Mouse (Mus musculus) embryonic facial prominence, embryonic 13.5 days (tissue): ENCODE data around the gene Fndc3b. TPM values are rescaled to one million over a fixed set of nuclear protein-coding genes. Genes with fewer than 3 reads are reported as not detected.

Experiments used
- ATAC-seq: fragments of 200-750 bp; cut with Nextera tagmentation; 2 replicates; pipeline ENCODE4 v1.8.0; 2017; ENCODE audit warnings: low read depth; ENCODE audit not compliant: insufficient number of reproducible peaks, insufficient read depth, low FRiP score, low TSS enrichment
- H3K27ac ChIP-seq: fragments of 300-500 bp; sonication (generic); 2 replicates; pipeline ENCODE4 v1.5.1; 2015; ENCODE audit warnings: moderate library complexity, mild to moderate bottlenecking, inconsistent platforms
- H3K27me3 ChIP-seq: fragments of 300-500 bp; sonication (generic); 2 replicates; pipeline ENCODE4 v1.6.1; 2015; ENCODE audit warnings: mild to moderate bottlenecking, inconsistent platforms
- H3K36me3 ChIP-seq: fragments of 300-500 bp; sonication (generic); 2 replicates; pipeline ENCODE4 v1.6.1; 2015; ENCODE audit warnings: mild to moderate bottlenecking, inconsistent platforms
- H3K4me1 ChIP-seq: fragments of 300-500 bp; sonication (generic); 2 replicates; pipeline ENCODE4 v1.6.1; 2015; ENCODE audit warnings: inconsistent platforms
- H3K4me2 ChIP-seq: fragments of 300-500 bp; sonication (generic); 2 replicates; pipeline ENCODE4 v1.6.1; 2015; ENCODE audit warnings: moderate library complexity, mild to moderate bottlenecking, inconsistent platforms
- H3K4me3 ChIP-seq: fragments of 300-500 bp; sonication (generic); 2 replicates; pipeline ENCODE4 v1.5.1; 2015; ENCODE audit warnings: mild to moderate bottlenecking, inconsistent platforms
- H3K9ac ChIP-seq: fragments of 300-500 bp; sonication (generic); 2 replicates; pipeline ENCODE4 v1.6.1; 2015; ENCODE audit warnings: mild to moderate bottlenecking, inconsistent platforms
- H3K9me3 ChIP-seq: fragments of 300-500 bp; sonication (generic); 2 replicates; pipeline ENCODE4 v1.6.1; 2016; ENCODE audit warnings: inconsistent platforms
- WGBS: fragments of 180-500 bp; shearing (Covaris S2); methylation state at CpG from one replicate; pipeline ENCODE4 v1.1.7; 2015; ENCODE audit warnings: mixed read lengths; 5-methylcytosine and 5-hydroxymethylcytosine counted together
- polyA plus RNA-seq: library from polyadenylated mRNA; unstranded; fragments of >200 nt; fragmentation: Nextera tagmentation; extraction: Ambion mirVana; gene quantifications from 2 replicates; pipeline ENCODE4 v1.2.1, GENCODE M21; 2015

Fndc3b gene
- polyA plus RNA-seq, 1 experiment from 2014 or later, result 26.6 TPM

- no peak overlapping the region for H3K9ac ChIP-seq
- no peak overlapping the region for H3K4me3 ChIP-seq
- peaks cover 27% of the 10 kb centered on the region for H3K4me1 ChIP-seq
- WGBS, result 97% methylated on average over 1 of the region's 1 CpGs
- H3K4me2 ChIP-seq, result no peak overlapping the region
- H3K27me3 ChIP-seq, result no peaks in the 10 kb centered on the region
- H3K36me3 ChIP-seq, result peaks cover 9% of the 10 kb centered on the region
- H3K27ac ChIP-seq, result no peak overlapping the region
- no peaks in the 10 kb centered on the region for H3K9me3 ChIP-seq
- ATAC-seq, result no peak
Observed at GRCm38 (mm10) chr3:27632880-27633279, 78.2 kb downstream of the Fndc3b start.

GRCm38 (mm10) chr3:27631112-27631511 lies 80.0 kb downstream of the Fndc3b start:
- peak; percentile 76 for ATAC-seq
- no peaks in the 10 kb centered on the region for H3K27me3 ChIP-seq
- H3K9ac ChIP-seq, result no peak overlapping the region
- peak overlapping the region; percentile 14 for H3K4me2 ChIP-seq
- H3K36me3 ChIP-seq, result peaks cover 9% of the 10 kb centered on the region
- no peak overlapping the region for H3K4me3 ChIP-seq
- H3K27ac ChIP-seq, result peak overlapping the region; percentile 83
- WGBS, result 22% methylated on average over 7 of the region's 7 CpGs
- H3K9me3 ChIP-seq, result no peaks in the 10 kb centered on the region
- peaks cover 29% of the 10 kb centered on the region for H3K4me1 ChIP-seq

- Histone ChIP-seq H3K4me1 (peaks cover 35% of the 10 kb centered on the region), H3K9me3 (no peaks in the 10 kb centered on the region), H3K36me3 (peaks cover 9% of the 10 kb centered on the region), H3K27me3 (no peaks in the 10 kb centered on the region), H3K4me2 (no peak overlapping the region), H3K27ac (no peak overlapping the region), H3K4me3 (no peak overlapping the region), H3K9ac (no peak overlapping the region)
- WGBS, result 94% methylated on average over 5 of the region's 5 CpGs
- ATAC-seq, result no peak
Observed at GRCm38 (mm10) chr3:27629716-27630115, 81.4 kb downstream of the Fndc3b start.

GRCm38 (mm10) chr3:27626301-27626700 lies 84.8 kb downstream of the Fndc3b start:
- H3K9me3 ChIP-seq, result no peaks in the 10 kb centered on the region
- peak overlapping the region; percentile 66; the same call in 1 of the 2 replicates for H3K27ac ChIP-seq
- no peak overlapping the region for H3K4me3 ChIP-seq
- no peak overlapping the region for H3K4me2 ChIP-seq
- peaks cover 9% of the 10 kb centered on the region for H3K36me3 ChIP-seq
- no peak for ATAC-seq
- H3K9ac ChIP-seq, result no peak overlapping the region
- H3K27me3 ChIP-seq, result no peaks in the 10 kb centered on the region
- H3K4me1 ChIP-seq, result peaks cover 41% of the 10 kb centered on the region
- WGBS, result 72% methylated on average over 8 of the region's 8 CpGs

GRCm38 (mm10) chr3:27625592-27625985 lies 85.5 kb downstream of the Fndc3b start:
- WGBS, result 56% methylated on average over 8 of the region's 8 CpGs
- Histone ChIP-seq H3K4me1 (peaks cover 34% of the 10 kb centered on the region), H3K4me2 (no peak overlapping the region), H3K27ac (peak overlapping the region; percentile 66; the same call in 1 of the 2 replicates), H3K36me3 (peaks cover 8% of the 10 kb centered on the region), H3K9ac (no peak overlapping the region), H3K9me3 (no peaks in the 10 kb centered on the region), H3K27me3 (no peaks in the 10 kb centered on the region), H3K4me3 (no peak overlapping the region)
- no peak for ATAC-seq

- WGBS, result 80% methylated on average over 12 of the region's 12 CpGs
- Histone ChIP-seq H3K4me2 (no peak overlapping the region), H3K4me3 (no peak overlapping the region), H3K9me3 (no peaks in the 10 kb centered on the region), H3K9ac (no peak overlapping the region), H3K4me1 (peaks cover 33% of the 10 kb centered on the region), H3K27me3 (no peaks in the 10 kb centered on the region), H3K27ac (0 out of 2 replicates have a peak overlapping the region, but pooled peaks have one; percentile 66), H3K36me3 (peaks cover 4% of the 10 kb centered on the region; the same call in 1 of the 2 replicates)
- no peak for ATAC-seq
Observed at GRCm38 (mm10) chr3:27624974-27625591, 86.0 kb downstream of the Fndc3b start.

- 66% methylated on average over 4 of the region's 4 CpGs for WGBS
- Histone ChIP-seq H3K36me3 (peaks cover 13% of the 10 kb centered on the region), H3K4me3 (no peak overlapping the region), H3K9ac (no peak overlapping the region), H3K27me3 (no peaks in the 10 kb centered on the region), H3K4me1 (peaks cover 41% of the 10 kb centered on the region), H3K9me3 (no peaks in the 10 kb centered on the region), H3K27ac (peak overlapping the region; percentile 49; the same call in 1 of the 2 replicates), H3K4me2 (no peak overlapping the region)
- no peak for ATAC-seq
Observed at GRCm38 (mm10) chr3:27622451-27622850, 88.7 kb downstream of the Fndc3b start.

- no peak overlapping the region for H3K27ac ChIP-seq
- 77% methylated on average over 4 of the region's 4 CpGs for whole genome bisulfite sequencing
- peaks cover 44% of the 10 kb centered on the region for H3K4me1 ChIP-seq
- no peak for ATAC-seq
- no peak overlapping the region for H3K4me2 ChIP-seq
- no peaks in the 10 kb centered on the region for H3K27me3 ChIP-seq
- H3K36me3 ChIP-seq, result peaks cover 13% of the 10 kb centered on the region
- no peak overlapping the region for H3K9ac ChIP-seq
- no peak overlapping the region for H3K4me3 ChIP-seq
- H3K9me3 ChIP-seq, result no peaks in the 10 kb centered on the region
Observed at GRCm38 (mm10) chr3:27621176-27621575, 89.9 kb downstream of the Fndc3b start.

- Histone ChIP-seq H3K9ac (no peak overlapping the region), H3K36me3 (peaks cover 17% of the 10 kb centered on the region), H3K9me3 (no peaks in the 10 kb centered on the region), H3K4me2 (no peak overlapping the region), H3K4me1 (peaks cover 31% of the 10 kb centered on the region), H3K27me3 (no peaks in the 10 kb centered on the region), H3K27ac (no peak overlapping the region; the same call in 1 of the 2 replicates), H3K4me3 (no peak overlapping the region)
- ATAC-seq, result no peak
- 73% methylated on average over 9 of the region's 9 CpGs for WGBS
Observed at GRCm38 (mm10) chr3:27617733-27618132, 93.4 kb downstream of the Fndc3b start.

- H3K27me3 ChIP-seq, result no peaks in the 10 kb centered on the region
- peaks cover 17% of the 10 kb centered on the region for H3K36me3 ChIP-seq
- no peaks in the 10 kb centered on the region for H3K9me3 ChIP-seq
- peak overlapping the region; percentile 29; the same call in 1 of the 2 replicates for H3K27ac ChIP-seq
- WGBS, result 81% methylated on average over 1 of the region's 1 CpGs
- no peak overlapping the region for H3K4me2 ChIP-seq
- no peak overlapping the region for H3K4me3 ChIP-seq
- ATAC-seq, result no peak
- H3K9ac ChIP-seq, result no peak overlapping the region
- peaks cover 29% of the 10 kb centered on the region for H3K4me1 ChIP-seq
Observed at GRCm38 (mm10) chr3:27617237-27617499, 93.9 kb downstream of the Fndc3b start.

- ATAC-seq, result no peak
- WGBS, result 50% methylated on average over 19 of the region's 19 CpGs
- H3K4me2 ChIP-seq, result no peak overlapping the region
- H3K27ac ChIP-seq, result peak overlapping the region; percentile 17; the same call in 1 of the 2 replicates
- no peak overlapping the region for H3K4me3 ChIP-seq
- H3K27me3 ChIP-seq, result no peaks in the 10 kb centered on the region
- H3K36me3 ChIP-seq, result peaks cover 17% of the 10 kb centered on the region
- no peaks in the 10 kb centered on the region for H3K9me3 ChIP-seq
- peaks cover 29% of the 10 kb centered on the region for H3K4me1 ChIP-seq
- no peak overlapping the region for H3K9ac ChIP-seq
Observed at GRCm38 (mm10) chr3:27616421-27617236, 94.5 kb downstream of the Fndc3b start.

GRCm38 (mm10) chr3:27615479-27615878 lies 95.6 kb downstream of the Fndc3b start:
- ATAC-seq, result no peak
- peaks cover 33% of the 10 kb centered on the region for H3K4me1 ChIP-seq
- H3K4me3 ChIP-seq, result no peak overlapping the region
- H3K27me3 ChIP-seq, result no peaks in the 10 kb centered on the region
- 60% methylated on average over 8 of the region's 8 CpGs for WGBS
- no peak overlapping the region for H3K9ac ChIP-seq
- H3K27ac ChIP-seq, result no peak overlapping the region; the same call in 1 of the 2 replicates
- peaks cover 17% of the 10 kb centered on the region for H3K36me3 ChIP-seq
- no peak overlapping the region for H3K4me2 ChIP-seq
- H3K9me3 ChIP-seq, result no peaks in the 10 kb centered on the region
